Mouse (Mus musculus) erythroid progenitor cell, adult 5-6 weeks (primary cell): Measurements from ENCODE around the gene Gm42688. TPM values are rescaled to one million over a fixed set of nuclear protein-coding genes. Genes with fewer than 3 reads are reported as not detected.

Experiments
- total RNA-seq, 2 experiments: library from RNA; stranded (forward) in 1 of 2; stranded (reverse) in 1 of 2; fragments of 150-400 nt in 1 of 2; fragments of 186-747, 209-891 nt in 1 of 2; gene quantifications; 2 replicates each; pipeline versions ENCODE4 v1.2.3 to v1.2.4; 2015 to 2017; ENCODE audit warnings: low replicate concordance in 2 of 2

Gene Gm42688
- total RNA-seq, 2 experiments from 2014 or later, result 1.1 to 2.9 TPM

Other genes with a start within 250 kb of the Gm42688 start
- gene Sema4f, start 161.8 kb upstream of the Gm42688 start, total RNA-seq (2015; ENCODE audit: low replicate concordance), result not detected in 2 replicates
- 0.39 TPM in 1 of 2 replicates, not detected in the other for gene Sema4f, start 161.8 kb upstream of the Gm42688 start, total RNA-seq (2017; ENCODE audit: low replicate concordance)
- 4.6 and 12.6 TPM in 2 replicates for gene M1ap, start 154.7 kb upstream of the Gm42688 start, total RNA-seq (2015; ENCODE audit: low replicate concordance)
- gene M1ap, start 154.7 kb upstream of the Gm42688 start, total RNA-seq (2017; ENCODE audit: low replicate concordance), result 2.6 and 19.8 TPM in 2 replicates
- gene Dok1, start 68.1 kb upstream of the Gm42688 start, total RNA-seq (2015; ENCODE audit: low replicate concordance), result 20.5 and 27.4 TPM in 2 replicates
- gene Dok1, start 68.1 kb upstream of the Gm42688 start, total RNA-seq (2017; ENCODE audit: low replicate concordance), result 26.9 and 34.7 TPM in 2 replicates
- gene Loxl3, start 67.4 kb upstream of the Gm42688 start, total RNA-seq (2015; ENCODE audit: low replicate concordance), result 0.84 and 3.6 TPM in 2 replicates
- 0.38 and 3.2 TPM in 2 replicates for gene Loxl3, start 67.4 kb upstream of the Gm42688 start, total RNA-seq (2017; ENCODE audit: low replicate concordance)
- 275 and 371 TPM in 2 replicates for gene Aup1, start 47.1 kb upstream of the Gm42688 start, total RNA-seq (2015; ENCODE audit: low replicate concordance)
- 190 and 242 TPM in 2 replicates for gene Aup1, start 47.1 kb upstream of the Gm42688 start, total RNA-seq (2017; ENCODE audit: low replicate concordance)
- 114 and 126 TPM in 2 replicates for gene Htra2, start 46.3 kb upstream of the Gm42688 start, total RNA-seq (2015; ENCODE audit: low replicate concordance)
- gene Htra2, start 46.3 kb upstream of the Gm42688 start, total RNA-seq (2017; ENCODE audit: low replicate concordance), result 65.7 and 87.8 TPM in 2 replicates
- gene Dqx1, start 43.8 kb upstream of the Gm42688 start, total RNA-seq (2015; ENCODE audit: low replicate concordance), result 2.5 and 6.8 TPM in 2 replicates
- 3.7 and 3.9 TPM in 2 replicates for gene Dqx1, start 43.8 kb upstream of the Gm42688 start, total RNA-seq (2017; ENCODE audit: low replicate concordance)
- not detected in 2 replicates for gene Tlx2, start 31.3 kb upstream of the Gm42688 start, total RNA-seq (2015; ENCODE audit: low replicate concordance)
- gene Tlx2, start 31.3 kb upstream of the Gm42688 start, total RNA-seq (2017; ENCODE audit: low replicate concordance), result not detected in 2 replicates
- 49.5 and 81.1 TPM in 2 replicates for gene Pcgf1, start 23.7 kb upstream of the Gm42688 start, total RNA-seq (2015; ENCODE audit: low replicate concordance)
- 7.6 and 21.1 TPM in 2 replicates for gene Pcgf1, start 23.7 kb upstream of the Gm42688 start, total RNA-seq (2017; ENCODE audit: low replicate concordance)
- not detected in 2 replicates for gene Lbx2, start 15.2 kb upstream of the Gm42688 start, total RNA-seq (2015; ENCODE audit: low replicate concordance)
- not detected in 2 replicates for gene Lbx2, start 15.2 kb upstream of the Gm42688 start, total RNA-seq (2017; ENCODE audit: low replicate concordance)
- 1.1 TPM in 1 of 2 replicates, not detected in the other for gene Ccdc142, start within 50 bp of the Gm42688 start, total RNA-seq (2015; ENCODE audit: low replicate concordance)
- 3.7 TPM in 1 of 2 replicates, not detected in the other for gene Ccdc142, start within 50 bp of the Gm42688 start, total RNA-seq (2017; ENCODE audit: low replicate concordance)
- 49.5 and 61.6 TPM in 2 replicates for gene Mrpl53, start 7.4 kb downstream of the Gm42688 start, total RNA-seq (2015; ENCODE audit: low replicate concordance)
- 36.2 and 38.0 TPM in 2 replicates for gene Mrpl53, start 7.4 kb downstream of the Gm42688 start, total RNA-seq (2017; ENCODE audit: low replicate concordance)
- gene Mogs, start 13.9 kb downstream of the Gm42688 start, total RNA-seq (2015; ENCODE audit: low replicate concordance), result 4.6 and 14.4 TPM in 2 replicates
- gene Mogs, start 13.9 kb downstream of the Gm42688 start, total RNA-seq (2017; ENCODE audit: low replicate concordance), result 13.1 and 17.1 TPM in 2 replicates
- 42.3 and 48.7 TPM in 2 replicates for gene Wbp1, start 19.9 kb downstream of the Gm42688 start, total RNA-seq (2015; ENCODE audit: low replicate concordance)
- gene Wbp1, start 19.9 kb downstream of the Gm42688 start, total RNA-seq (2017; ENCODE audit: low replicate concordance), result 77.9 and 83.6 TPM in 2 replicates
- 5.8 and 7.5 TPM in 2 replicates for gene Ino80b, start 23.8 kb downstream of the Gm42688 start, total RNA-seq (2015; ENCODE audit: low replicate concordance)
- 7.4 and 24.1 TPM in 2 replicates for gene Ino80b, start 23.8 kb downstream of the Gm42688 start, total RNA-seq (2017; ENCODE audit: low replicate concordance)
- not detected in 2 replicates for gene Rtkn, start 33.8 kb downstream of the Gm42688 start, total RNA-seq (2015; ENCODE audit: low replicate concordance)
- 0.30 TPM in 1 of 2 replicates, not detected in the other for gene Rtkn, start 33.8 kb downstream of the Gm42688 start, total RNA-seq (2017; ENCODE audit: low replicate concordance)
- not detected in 2 replicates for gene Wdr54, start 54.8 kb downstream of the Gm42688 start, total RNA-seq (2015; ENCODE audit: low replicate concordance)
- not detected in 2 replicates for gene Wdr54, start 54.8 kb downstream of the Gm42688 start, total RNA-seq (2017; ENCODE audit: low replicate concordance)
- gene 1700003E16Rik, start 54.8 kb downstream of the Gm42688 start, total RNA-seq (2015; ENCODE audit: low replicate concordance), result not detected in 2 replicates
- not detected in 2 replicates for gene 1700003E16Rik, start 54.8 kb downstream of the Gm42688 start, total RNA-seq (2017; ENCODE audit: low replicate concordance)
- 27.7 and 33.5 TPM in 2 replicates for gene Dctn1, start 64.3 kb downstream of the Gm42688 start, total RNA-seq (2015; ENCODE audit: low replicate concordance)
- gene Dctn1, start 64.3 kb downstream of the Gm42688 start, total RNA-seq (2017; ENCODE audit: low replicate concordance), result 74.6 and 104 TPM in 2 replicates
- gene Slc4a5, start 118.2 kb downstream of the Gm42688 start, total RNA-seq (2015; ENCODE audit: low replicate concordance), result not detected in 2 replicates
- 0.39 TPM in 1 of 2 replicates, not detected in the other for gene Slc4a5, start 118.2 kb downstream of the Gm42688 start, total RNA-seq (2017; ENCODE audit: low replicate concordance)
- gene Mthfd2, start 224.3 kb downstream of the Gm42688 start, total RNA-seq (2015; ENCODE audit: low replicate concordance), result 34.8 and 56.6 TPM in 2 replicates
- gene Mthfd2, start 224.3 kb downstream of the Gm42688 start, total RNA-seq (2017; ENCODE audit: low replicate concordance), result 37.2 and 37.9 TPM in 2 replicates
- gene Mob1a, start 224.4 kb downstream of the Gm42688 start, total RNA-seq (2015; ENCODE audit: low replicate concordance), result 94.3 and 94.8 TPM in 2 replicates
- gene Mob1a, start 224.4 kb downstream of the Gm42688 start, total RNA-seq (2017; ENCODE audit: low replicate concordance), result 88.7 and 102 TPM in 2 replicates
- 187 and 245 TPM in 2 replicates for gene Bola3, start 247.5 kb downstream of the Gm42688 start, total RNA-seq (2015; ENCODE audit: low replicate concordance)
- 109 and 149 TPM in 2 replicates for gene Bola3, start 247.5 kb downstream of the Gm42688 start, total RNA-seq (2017; ENCODE audit: low replicate concordance)